Mouse (Mus musculus) T-helper 17 cell (primary cell): ENCODE results near the gene Vmn2r29.

Source experiments
- in situ Hi-C, 2 experiments: fragments of 300-600 bp; cut with MboI, MseI; formaldehyde crosslinking; loops; 1 replicate in 1 of 2; 2 replicates in 1 of 2; pipeline ENCODE4 v1.15.1; 2025; ENCODE audit warnings: high pct_unique_total_duplicates in 2 of 2

Vmn2r29 gene

GRCm38 (mm10) chr7:7247228-7247627 is at the start of gene Vmn2r29:
Vmn2r29 (minus strand) TSS chr7:7247328.
- in situ Hi-C loops: loop anchor here (10.0 kb wide), 1 partner anchor 718 kb away; no protein-coding TSS in a partner anchor

- in situ Hi-C loops: loop anchor here (5.0 to 25.0 kb wide), 8 partner anchors 103 to 1133 kb away; partner anchors contain the start of genes Zfp444 (in 1 of the 2), Zfp667 (in 1 of the 2), Zfp78 (in 1 of the 2) and Zfp787 (in 1 of the 2)
Observed at GRCm38 (mm10) chr7:7295595-7295994, 48.5 kb upstream of the Vmn2r29 start.

GRCm38 (mm10) chr7:7281383-7281782 is 34.3 kb upstream of the Vmn2r29 start:
- in situ Hi-C loops: loop anchor here in 1 of 2 experiments (25.0 kb wide), 2 partner anchors 919 to 1119 kb away; partner anchors contain the start of genes Zfp444, Zfp78 and Zfp787

- in situ Hi-C loops: loop anchor here (5.0 to 25.0 kb wide), 3 partner anchors 336 to 1116 kb away; partner anchors contain the start of genes Zfp444 (in 1 of the 2), Zfp78 (in 1 of the 2) and Zfp787 (in 1 of the 2)
Observed at GRCm38 (mm10) chr7:7277966-7278567, 30.9 kb upstream of the Vmn2r29 start, which contains the start of gene Gm45844. Gm45844 (minus strand) TSS chr7:7278289.

- in situ Hi-C loops: loop anchor here (5.0 to 25.0 kb wide), 3 partner anchors 335 to 1115 kb away; partner anchors contain the start of genes Zfp444 (in 1 of the 2), Zfp78 (in 1 of the 2) and Zfp787 (in 1 of the 2)
Observed at GRCm38 (mm10) chr7:7277556-7277955, 30.4 kb upstream of the Vmn2r29 start.

- in situ Hi-C loops: loop anchor here in 1 of 2 experiments (5.0 kb wide), 1 partner anchor 83 kb away; no protein-coding TSS in a partner anchor
Observed at GRCm38 (mm10) chr7:7209313-7210151, 37.6 kb downstream of the Vmn2r29 start, which contains the start of gene Zfp772. Zfp772 (minus strand) TSS chr7:7209998.

- in situ Hi-C loops: no loop called here
Observed at GRCm38 (mm10) chr7:7188191-7188942, 58.8 kb downstream of the Vmn2r29 start.

- in situ Hi-C loops: no loop called here
Observed at GRCm38 (mm10) chr7:7187417-7188190, 59.5 kb downstream of the Vmn2r29 start.

GRCm38 (mm10) chr7:7185897-7186296 is 61.2 kb downstream of the Vmn2r29 start:
- in situ Hi-C loops: no loop called here
